Mouse (Mus musculus): ENCODE results near the gene Pmpcb.

Pmpcb gene

DNA sequence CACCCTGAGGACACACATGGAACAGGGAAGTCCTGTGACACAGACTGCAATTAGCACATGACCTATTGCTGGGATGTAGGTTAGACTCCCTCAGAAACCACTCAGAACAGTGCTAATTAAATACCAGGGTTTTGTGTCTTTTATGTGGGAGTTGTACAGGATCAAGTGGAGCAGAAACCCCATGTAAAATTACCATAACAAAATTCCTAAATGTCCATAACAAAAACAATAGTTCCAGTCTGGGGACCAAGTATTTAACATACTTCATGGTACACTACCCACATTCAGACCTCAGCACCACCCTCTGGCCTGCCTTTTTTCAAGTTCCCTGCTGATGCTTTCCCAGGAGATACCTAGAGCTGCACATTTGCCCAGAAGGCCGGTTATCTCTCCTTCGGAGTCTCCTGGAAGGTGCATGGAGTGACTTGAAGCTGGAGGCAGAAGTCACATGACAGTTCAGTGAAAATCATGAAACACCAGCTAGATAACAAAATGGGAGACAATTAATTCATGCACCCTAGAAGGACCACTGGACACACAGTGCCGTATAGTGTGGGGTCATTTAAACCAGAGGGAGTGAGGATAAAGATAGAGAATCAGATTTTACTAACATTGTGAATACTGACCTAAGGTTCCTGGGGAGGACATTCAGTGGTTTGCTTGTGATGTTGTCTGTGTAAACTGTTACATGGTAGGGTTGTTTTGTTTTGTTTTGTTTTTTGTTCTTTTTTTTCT, 4.6 kb upstream of the Pmpcb start:
- DNase-seq (ENCODE audit: low read depth, low spot score), result no peak

DNA sequence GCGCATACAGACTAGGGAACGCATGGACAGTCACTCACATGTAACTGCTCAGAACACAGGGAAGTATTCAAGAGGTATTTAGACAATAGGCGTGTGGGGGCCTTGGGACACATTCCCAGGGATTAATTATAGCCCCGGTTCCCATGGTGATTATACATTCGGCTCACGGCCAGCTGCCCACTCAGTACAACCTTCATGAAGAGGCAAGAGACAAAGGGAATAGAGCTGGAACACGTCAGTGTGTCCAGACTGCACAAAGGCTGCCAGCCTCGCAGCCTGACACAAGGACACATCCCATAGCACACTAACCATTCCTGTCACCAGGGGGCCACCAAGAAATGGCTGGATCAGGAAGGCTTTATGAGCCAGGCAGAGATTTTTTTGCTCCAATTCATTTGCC, 4.0 kb upstream of the Pmpcb start:
- no peak for DNase-seq (ENCODE audit: low read depth, low spot score)

DNA sequence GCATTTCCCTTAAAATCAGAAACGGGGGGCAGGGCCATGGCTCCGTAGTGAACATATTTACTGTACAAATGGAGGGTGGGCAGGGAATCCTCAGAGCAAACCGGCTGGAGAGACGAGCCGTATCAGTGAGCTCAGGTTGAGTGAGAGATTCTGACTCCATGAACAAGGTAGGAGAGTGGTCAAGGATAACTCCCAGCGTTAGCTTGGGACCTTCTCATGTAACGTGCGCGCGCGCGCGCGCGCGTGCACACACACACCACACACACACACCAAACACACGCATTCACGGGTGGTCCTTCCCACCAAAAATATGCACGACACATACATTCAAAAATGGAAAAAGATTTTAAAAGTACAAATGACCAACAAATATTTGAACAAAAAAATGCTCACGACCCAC, 1.8 kb upstream of the Pmpcb start:
- DNase-seq (ENCODE audit: low read depth, low spot score), result no peak

DNA sequence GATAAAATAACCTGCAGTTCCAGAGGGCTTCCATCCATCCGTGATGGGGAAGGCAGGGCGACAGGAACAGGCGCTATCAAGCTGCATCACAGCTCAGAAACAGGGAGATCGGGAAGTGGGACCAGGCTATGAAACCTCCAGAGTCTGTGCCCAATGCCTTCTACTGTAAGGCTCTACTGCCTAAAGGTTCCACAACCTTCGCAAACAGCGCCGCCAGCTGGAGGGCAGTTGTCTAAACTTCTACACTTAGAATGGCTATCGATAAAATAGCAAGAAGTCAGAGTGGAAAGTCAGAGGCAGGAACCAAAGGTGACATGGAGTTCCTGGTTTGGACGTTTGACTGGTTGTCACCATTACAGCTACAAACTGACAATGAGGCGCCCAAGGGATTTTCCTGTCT, 1.4 kb upstream of the Pmpcb start:
- peak; percentile 86 for DNase-seq (ENCODE audit: low read depth, low spot score)

DNA sequence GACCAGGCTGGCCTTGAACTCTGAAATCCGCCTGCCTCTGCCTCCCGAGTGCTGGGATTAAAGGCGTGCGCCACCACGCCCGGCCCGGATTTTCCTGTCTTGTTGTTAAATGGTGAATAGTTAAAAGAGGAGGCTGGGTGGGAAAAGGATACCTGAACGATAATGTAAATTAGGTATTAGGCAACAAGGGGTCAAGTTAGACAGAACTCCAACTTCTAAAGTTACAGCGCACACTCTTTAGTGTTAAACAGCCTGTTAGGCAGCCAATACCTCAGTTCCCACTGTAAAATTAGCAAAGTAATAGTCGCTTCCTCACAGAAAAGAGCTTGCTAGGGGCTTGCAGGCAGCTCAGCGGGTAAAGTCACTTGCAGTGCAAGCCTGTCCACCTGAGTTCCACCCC, 895 bp upstream of the Pmpcb start:
- peak; percentile 13 for DNase-seq (ENCODE audit: low read depth, low spot score)

DNA sequence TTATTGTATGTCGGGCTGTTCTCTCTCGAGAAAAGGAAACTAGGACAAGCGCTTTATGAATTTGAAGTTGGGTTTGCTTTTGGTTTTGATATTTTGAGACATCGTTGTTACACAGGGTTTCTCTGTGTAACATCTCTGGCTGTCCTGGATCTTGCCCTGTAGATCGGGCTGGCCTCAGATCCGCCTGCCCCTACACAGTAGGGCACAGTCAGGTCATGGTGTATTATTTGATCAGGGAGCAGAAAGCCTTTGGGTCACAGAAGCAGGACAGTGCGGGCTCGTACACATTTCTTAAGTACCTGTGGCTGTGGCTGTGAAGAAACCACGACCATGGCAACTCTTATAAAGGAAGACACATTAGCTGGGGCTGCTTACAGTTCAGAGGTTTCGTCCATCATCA, 679 bp downstream of the Pmpcb start:
- DNase-seq (ENCODE audit: low read depth, low spot score), result no peak

DNA sequence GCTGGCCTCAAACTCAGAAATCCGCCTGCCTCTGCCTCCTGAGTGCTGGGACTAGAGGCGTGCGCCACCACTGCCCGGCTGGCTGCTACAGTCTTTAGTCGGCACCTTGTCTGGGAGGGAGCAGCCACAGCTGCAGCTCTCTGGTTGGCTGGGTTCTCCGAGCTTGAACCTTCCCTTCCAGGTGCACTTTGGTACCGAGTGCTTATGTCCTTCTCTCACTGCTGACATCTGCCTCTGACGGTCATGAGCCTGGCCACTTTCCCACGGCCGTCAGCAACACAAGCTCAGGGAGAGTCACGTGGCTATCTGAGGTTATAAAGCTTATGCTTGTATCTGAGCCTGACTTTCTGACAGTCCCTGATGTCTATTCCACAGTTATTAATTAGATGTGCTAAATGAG, 2.2 kb downstream of the Pmpcb start:
- DNase-seq (ENCODE audit: low read depth, low spot score), result no peak

DNA sequence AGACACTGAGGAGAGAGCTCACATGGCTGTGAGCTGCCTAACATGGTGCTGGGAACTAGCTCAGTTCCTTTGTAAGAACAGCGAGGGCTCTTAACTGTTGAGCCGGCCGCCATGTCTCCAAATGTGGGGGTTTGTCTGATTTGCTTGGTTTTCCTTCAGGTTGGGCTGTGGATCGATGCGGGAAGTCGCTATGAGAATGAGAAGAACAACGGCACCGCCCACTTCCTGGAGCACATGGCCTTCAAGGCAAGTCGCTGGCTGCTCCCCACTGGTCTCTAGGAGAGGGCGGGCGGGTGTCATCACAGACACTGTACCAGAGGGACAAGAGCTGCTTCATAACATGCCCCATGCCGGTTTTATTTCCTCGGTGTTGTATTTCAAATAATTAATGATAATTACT, 2.9 kb downstream of the Pmpcb start:
- no peak for DNase-seq (ENCODE audit: low read depth, low spot score)

DNA sequence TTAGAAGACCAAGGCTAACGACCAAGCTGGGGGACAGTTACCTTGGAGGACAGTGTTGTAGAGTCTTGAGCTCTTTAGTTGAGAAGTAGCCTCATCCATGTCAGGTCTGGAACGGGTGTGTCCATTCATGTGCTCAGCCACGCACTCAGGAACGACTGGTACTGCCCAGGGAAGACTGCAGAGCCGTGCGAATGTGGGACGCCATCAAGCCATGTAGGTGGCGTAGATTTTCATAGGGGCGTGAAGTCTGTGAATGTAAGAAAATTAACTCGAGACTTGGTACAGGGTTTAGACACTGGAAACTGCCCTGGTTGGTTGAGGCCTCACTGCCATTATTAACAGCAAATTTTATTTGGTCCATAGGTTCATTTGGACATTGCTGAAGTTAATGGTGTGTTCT, 6.7 kb downstream of the Pmpcb start:
- DNase-seq (ENCODE audit: low read depth, low spot score), result no peak

DNA sequence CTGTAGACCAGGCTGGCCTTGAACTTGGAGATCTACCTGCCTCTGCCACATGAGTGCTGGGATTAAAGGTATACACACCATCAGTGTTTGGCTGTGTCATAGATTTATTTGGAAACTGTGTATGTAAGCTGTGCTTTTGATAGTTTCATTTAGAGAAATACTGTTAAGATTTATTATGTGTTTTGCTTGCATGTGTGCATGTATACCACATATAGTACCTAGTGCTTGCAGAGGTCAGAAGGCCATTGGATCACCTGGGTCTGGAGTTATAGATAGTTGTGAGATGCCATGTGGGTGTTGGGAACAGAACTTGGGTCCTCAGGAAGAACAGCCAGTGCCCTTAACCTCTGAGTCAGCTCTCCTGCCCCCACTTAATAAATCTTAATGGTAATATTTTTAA, 7.7 kb downstream of the Pmpcb start:
- DNase-seq (ENCODE audit: low read depth, low spot score), result no peak

DNA sequence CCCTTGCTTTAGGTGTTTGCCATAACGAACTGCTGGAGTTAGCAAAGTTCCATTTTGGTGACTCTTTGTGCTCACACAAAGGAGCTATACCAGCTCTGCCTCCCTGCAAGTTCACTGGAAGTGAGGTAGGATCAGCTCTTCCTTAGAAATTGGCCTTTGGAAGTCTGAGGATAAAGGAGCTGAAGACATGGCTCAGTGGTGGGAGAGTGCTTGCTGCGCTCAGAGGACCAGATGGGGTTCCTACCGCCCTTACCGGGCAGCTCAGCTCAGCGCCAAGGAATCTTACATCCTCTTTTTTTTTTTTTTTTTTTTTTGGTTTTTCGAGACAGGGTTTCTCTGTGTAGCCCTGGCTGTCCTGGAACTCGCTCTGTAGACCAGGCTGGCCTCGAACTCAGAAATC, 9.0 kb downstream of the Pmpcb start:
- no peak for DNase-seq (ENCODE audit: low read depth, low spot score)

DNA sequence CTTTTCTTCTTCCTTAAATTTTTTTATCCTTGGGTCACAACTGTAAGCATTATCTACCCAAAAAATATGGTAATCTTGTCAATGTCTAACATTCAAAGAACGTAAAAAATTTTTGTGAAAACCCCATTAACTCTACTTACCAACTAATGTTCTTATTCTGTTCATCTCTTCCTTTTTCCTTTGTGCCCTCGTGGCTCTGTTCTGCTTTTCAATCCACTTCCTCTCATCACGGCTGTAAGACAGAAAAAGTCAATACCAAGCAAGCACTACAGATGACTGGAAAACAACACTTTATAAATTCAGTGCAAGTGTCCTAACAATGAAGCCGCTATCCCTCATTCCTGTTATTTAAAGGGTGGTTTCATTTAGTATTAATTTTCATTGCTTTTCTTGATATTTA, 31.6 kb downstream of the Pmpcb start:
- DNase-seq (ENCODE audit: low read depth, low spot score), result no peak

DNA sequence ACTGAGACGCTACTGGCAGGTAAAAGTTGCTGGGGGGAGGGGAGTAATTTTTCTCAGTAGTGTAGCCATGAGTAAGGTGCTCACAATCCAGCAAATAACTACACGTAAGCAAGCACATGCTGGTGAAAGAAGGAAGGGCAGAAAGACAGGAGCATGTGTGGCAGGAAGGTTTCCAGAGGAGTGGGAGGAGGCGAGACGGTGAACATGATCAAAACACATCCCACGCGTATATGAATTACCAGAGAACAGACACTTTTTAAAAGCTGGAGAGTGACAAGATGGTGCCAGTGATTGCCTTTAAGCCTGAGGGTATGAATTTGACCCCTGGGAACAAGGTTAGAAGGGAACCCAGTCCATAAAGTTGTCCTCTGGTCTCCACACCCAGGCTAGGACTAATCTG, 32.9 kb downstream of the Pmpcb start:
- no peak for DNase-seq (ENCODE audit: low read depth, low spot score)

DNA sequence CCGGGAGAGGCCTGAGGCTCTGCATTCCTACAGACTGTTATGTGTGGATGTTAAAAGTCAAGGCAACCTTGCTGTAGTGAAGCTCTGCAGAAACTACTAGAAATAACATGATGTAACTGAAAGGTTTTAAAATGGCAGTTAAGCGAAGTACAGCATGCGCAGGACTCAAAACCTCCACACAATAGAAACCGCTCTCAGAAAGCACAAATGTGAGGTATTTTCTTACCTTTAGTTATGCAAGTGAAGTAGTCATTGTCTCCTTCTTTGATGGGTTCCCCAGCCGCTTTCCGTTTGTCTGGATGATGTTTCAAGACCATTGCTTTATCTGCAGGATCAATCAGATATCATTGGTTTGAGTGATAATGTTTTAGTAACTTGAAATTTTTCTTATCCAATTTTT, 39.5 kb downstream of the Pmpcb start:
- DNase-seq (ENCODE audit: low read depth, low spot score), result no peak

DNA sequence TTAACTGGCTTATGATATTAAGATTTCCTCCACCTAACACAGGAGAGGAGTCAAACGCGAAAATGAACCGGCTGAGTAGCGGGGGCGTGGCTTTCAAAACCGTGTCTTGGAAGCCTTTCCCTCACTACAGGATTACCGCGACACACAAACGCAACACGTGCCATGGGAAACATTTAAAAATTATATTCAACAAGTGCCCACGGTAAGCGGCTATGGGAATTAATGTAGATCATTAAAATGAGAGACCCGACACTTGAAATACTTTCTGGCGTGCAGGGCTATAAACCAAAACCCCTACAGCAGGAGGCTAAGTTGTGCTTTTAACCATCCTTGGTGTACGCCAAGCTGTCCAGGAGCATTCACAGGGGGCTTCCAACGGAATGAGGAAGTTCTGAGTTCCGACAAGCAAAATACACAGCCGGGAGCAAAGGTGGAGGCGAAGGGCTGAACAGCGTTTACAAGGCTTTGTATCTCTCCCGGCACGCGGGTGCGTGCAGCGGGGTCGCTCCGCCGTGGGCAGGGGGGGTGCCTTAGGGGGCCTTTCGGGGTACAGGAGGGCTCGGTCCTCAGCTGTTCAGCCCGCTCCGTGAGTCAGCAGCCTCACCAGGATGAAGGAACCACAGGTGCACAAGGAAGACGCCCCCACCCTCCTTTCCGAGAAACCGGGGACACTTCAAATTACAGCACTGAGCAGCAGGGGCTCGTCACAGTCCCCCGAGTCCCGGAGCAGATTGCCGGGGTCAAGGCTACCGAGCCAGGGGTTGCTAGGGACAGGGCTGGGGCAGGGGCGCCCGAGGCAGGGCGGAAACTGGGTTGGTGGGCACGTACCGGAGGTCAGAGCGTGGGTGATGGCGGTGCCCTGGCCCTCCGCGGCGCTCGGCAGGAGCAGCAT, 47.5 kb downstream of the Pmpcb start:
- peak; percentile 66 for DNase-seq (ENCODE audit: low read depth, low spot score)

DNA sequence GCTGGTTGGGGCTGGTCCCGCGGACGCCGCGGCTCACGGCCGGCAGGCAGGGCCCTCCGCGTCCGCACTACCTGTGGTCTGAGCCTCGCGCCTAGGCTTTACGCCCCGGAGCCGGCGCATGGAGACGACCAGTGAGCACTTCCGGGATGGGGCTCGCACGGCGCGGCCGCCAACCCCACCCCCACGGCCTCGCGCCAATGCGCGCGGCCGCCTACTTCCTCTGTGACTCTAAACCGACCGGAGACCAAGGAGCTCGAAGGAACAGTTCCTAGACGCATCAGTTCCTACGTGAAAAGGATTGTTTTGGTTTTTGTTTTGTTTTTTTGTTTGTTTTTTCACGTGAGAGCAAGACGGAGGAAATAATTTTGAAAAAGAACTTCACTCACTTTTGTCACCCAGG, 48.1 kb downstream of the Pmpcb start, which contains the start of the genes Dnajc2 and Psmc2:
Dnajc2 (minus strand) TSS at position 199 of the 400 bp plus-strand sequence.
Psmc2 (plus strand) TSS at position 231 of the 400 bp plus-strand sequence.
- peak; percentile 95 for DNase-seq (ENCODE audit: low read depth, low spot score)

DNA sequence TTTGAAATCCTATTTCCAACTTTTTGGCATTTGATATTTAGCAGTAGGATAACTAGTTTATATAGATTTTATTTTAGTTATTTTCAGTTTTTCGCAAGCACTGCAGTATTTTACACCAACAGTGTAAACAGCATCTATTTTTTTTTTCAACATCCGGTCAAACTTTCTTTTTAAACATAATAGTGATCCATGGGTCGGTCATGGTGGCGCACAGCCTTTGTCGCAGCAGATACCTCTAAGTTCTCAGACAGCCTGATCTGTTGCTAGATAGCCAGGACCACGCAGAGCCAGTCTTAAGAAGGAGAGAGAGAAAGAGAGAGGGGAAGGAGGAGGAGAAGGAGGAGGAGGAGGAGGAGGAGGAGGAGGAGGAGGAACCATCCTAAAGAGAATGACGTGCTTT, 48.8 kb downstream of the Pmpcb start:
- peak; percentile 79 for DNase-seq (ENCODE audit: low read depth, low spot score)

DNA sequence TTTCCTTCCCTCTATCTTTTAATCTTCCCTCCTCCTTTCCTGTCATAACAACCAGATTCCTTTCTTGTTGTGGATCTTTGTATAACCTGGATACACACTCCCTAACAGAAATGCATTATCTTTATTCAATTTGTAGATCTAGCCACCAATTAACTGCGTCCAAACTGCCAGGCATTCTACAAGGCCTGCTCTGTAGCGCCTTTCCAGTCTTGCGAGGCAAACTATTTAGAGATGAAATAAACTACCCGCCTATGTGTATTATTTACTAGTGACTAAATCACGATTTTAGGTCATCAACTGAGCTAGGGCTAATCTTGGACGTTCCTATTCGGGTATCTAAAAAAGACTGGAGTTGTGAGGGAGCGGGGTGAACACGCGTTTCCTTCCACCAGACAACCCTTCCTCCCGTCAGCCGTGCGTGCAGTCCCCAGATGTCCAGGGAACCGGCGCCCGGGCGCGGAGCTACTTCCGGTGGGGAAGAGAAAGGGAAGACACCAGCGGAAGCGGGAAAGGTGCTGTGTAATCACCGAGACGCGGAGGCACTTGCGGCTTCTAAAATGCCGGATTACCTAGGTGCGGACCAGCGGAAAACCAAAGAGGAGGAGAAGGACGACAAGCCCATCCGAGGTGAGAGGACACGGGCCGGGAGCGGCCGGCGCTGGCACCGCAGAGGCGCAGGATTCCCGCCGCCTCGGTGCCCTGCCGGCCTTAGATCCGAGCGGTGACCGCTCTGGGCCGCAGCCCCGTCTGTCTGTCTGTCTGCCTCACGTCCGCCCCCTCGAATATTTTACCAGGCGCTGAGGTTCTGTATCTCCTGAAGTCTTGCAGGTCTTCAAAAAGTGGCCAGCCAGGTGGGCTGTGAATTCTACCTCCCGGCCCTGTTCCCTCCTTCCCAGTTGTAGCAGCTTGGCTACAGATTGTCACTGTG, 49.6 kb downstream of the Pmpcb start:
- peak; percentile 97 for DNase-seq (ENCODE audit: low read depth, low spot score)

DNA sequence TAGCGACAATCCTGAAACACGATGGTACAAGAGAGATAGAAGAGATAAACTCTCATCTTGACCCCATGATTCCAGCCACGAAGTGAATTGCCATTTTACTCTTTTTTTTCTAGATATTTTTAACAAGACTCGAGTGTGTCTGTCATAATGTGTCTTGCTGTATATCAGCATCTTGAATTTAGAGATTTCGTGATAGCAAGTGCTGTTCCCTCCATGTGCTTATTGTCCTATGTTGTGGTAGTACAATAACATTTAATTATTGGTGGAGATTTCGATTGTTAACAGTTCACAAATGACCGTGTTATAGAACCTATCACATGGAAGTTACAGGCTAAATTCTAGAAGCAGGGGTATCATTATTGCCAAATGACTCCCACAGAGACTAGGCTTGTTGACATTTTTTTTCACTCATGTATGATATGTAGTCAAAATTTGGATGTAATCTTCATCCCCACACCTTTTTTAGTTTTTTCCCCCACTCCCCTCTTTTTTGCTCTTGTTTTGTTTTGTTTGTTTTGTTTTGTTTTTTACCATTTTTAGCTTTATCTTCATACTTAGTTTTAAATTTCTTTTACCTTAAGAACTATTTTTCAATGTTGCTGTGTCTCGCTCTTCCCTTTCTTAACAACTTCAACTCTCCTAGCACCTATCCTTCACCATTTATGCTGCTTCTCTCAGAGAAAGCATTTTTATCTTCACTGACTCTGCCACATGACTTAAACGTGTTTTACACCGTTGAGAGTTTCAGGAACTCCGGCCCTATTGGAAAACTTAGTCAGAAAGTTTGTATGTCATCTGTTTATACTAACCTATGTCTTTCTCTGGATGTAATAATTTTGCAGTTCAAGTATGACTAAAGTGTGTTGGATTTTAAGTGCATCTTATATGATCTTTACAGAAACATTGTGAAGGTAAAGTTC, 50.5 kb downstream of the Pmpcb start:
- no peak for DNase-seq (ENCODE audit: low read depth, low spot score)

DNA sequence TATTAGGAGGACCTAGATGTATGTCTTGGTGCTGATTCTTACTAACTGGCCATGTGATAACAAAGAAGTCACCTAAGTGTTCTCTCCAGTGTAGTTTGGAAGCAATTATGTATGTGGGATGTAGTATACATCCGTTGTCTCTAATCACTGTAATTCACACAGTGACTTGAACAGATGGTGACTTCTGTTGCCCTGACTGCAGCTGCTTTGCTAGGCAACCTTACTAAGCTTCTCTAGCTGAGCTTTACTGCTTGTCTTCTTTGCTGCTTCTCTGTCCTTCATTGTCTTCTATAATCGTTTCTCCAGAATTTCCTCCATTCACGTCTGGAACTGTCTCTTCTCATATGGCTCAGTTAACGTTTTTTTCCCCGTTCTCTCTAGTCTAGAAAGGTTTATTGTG, 52.1 kb downstream of the Pmpcb start:
- no peak for DNase-seq (ENCODE audit: low read depth, low spot score)

DNA sequence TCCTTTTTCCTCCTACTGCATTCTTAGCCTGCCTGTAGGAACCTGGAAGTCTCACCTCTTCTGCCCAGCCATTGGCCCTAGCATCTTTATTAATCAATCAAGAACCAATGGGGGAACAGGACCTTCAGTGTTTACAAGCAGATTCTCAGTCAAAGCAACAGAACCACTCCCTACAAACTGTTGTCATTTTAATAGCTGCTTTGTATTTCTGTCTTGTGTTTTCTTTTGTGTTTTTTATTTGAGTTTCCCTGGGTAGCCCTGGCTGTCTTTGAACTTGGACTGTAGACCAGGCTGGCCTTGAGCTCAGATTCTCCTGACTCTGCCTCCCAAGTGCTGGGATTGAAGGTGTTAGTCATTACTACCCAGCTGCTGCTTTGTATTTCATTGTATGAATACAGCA, 55.2 kb downstream of the Pmpcb start:
- DNase-seq (ENCODE audit: low read depth, low spot score), result no peak
